Mouse (Mus musculus) cerebellum, adult 11 months (tissue): ENCODE measurements around the gene Dusp2.

Experiments
- DNase-seq: peaks from one replicate; pipeline ENCODE4 v3.0.0; 2022

Dusp2 gene

GRCm38 (mm10) chr2:127369703-127370376, 33.9 kb downstream of the Dusp2 start:
- DNase-seq: no peak

GRCm38 (mm10) chr2:127370561-127371483, 34.9 kb downstream of the Dusp2 start:
- no peak for DNase-seq

GRCm38 (mm10) chr2:127371484-127371861, 35.5 kb downstream of the Dusp2 start:
- DNase-seq: no peak

GRCm38 (mm10) chr2:127372082-127372481, 36.1 kb downstream of the Dusp2 start:
- no peak for DNase-seq

GRCm38 (mm10) chr2:127374131-127374530, 38.2 kb downstream of the Dusp2 start:
- no peak for DNase-seq

- DNase-seq: no peak
These were observed 39.1 kb downstream of the Dusp2 start for GRCm38 (mm10) chr2:127375087-127375486.

- no peak for DNase-seq
These were observed 39.9 kb downstream of the Dusp2 start for GRCm38 (mm10) chr2:127375759-127376341.

DNA sequence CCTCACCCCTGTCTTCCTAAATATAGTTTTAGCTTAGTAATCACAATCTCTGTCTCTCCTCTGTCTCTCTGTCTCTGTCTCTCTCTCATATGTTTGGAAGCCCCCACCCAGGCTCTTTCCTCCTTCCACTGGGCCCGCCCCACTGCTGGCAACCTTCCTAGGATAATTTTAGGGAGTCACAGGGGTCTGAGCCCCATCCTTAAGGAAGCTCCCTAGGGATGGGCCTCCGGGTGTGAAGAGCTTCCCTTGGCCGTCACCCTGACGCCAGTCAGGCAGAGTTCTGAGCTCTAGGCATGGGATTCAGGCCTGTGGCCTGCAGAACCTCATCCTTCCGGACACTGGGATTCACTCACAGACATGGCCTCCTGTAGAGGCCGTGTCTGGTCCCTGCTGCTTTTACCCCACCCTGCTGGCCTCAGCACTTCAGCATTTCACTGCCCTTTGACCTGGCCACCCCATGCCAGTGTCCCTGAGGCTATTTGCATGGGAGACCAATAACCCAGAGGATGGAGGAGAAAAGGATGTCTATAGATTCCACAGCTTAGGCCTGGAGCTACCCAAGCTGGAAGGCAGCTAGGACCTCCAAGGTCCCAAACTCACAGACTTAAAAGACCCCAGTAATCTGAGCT, 40.6 kb downstream of the Dusp2 start:
- DNase-seq: no peak

DNA sequence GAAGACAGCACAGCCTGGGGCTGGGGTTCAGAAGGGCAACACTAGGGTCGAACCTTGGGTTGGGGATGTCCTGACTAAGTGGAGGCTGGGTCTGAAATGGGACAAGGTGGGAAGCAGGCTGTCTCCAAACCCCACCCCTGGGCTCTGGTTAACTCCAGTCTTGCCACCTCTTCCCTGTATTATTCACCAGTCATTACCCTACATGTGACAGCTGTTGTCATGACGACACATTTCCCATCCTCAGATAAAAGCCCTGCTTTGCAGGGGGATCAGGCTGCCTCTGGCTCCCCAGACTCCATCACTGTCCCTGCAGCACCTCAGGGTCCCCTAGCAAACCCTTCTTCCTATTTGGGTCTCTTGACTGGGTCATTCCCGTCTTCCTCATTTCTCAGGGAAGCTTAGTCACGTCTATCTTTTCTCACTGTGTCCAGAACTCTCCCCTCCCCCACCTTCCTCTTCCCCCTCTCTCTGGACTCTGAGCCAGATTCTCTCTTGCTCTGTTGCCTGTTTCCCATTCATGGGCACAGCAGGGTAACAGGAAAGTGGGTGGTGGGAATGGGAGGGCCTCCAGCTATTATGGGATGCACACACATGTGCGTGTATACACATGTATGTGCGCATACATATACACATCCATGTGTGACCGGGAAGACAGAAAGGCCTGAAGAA, 42.1 kb downstream of the Dusp2 start:
- DNase-seq: no peak

- DNase-seq: no peak
These were observed 42.6 kb downstream of the Dusp2 start for GRCm38 (mm10) chr2:127378611-127378990.

GRCm38 (mm10) chr2:127379250-127379649, 43.3 kb downstream of the Dusp2 start:
- DNase-seq: no peak

- DNase-seq: no peak
These were observed 47.9 kb downstream of the Dusp2 start for GRCm38 (mm10) chr2:127383881-127384280.

DNA sequence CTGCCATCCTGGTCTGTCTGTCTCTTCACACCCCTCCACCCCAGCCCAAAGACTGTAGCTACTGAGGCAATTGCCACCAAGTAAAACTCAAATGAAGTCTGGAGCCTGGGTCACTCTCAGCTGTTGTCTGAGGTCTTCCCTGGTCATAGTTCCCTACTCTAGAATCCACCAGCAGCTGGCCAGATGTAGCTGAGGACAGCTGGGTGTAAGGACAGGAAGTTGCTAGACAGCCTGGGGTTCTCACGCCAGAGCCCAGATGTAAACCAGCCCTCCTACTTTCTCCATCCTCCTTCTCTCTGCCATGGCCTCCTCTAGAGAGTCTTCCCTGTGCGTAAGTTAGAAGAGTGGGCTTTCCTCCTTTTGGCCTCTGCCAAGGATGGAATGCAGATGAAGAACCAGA, 51.6 kb downstream of the Dusp2 start:
- DNase-seq: no peak
